Mouse (Mus musculus) lung, postnatal 14 days (tissue): Measurements from ENCODE around the gene Zfp598.

Source experiments
- DNase-seq: peaks from one replicate; pipeline ENCODE4 v3.0.0; 2021

Zfp598 gene

DNA sequence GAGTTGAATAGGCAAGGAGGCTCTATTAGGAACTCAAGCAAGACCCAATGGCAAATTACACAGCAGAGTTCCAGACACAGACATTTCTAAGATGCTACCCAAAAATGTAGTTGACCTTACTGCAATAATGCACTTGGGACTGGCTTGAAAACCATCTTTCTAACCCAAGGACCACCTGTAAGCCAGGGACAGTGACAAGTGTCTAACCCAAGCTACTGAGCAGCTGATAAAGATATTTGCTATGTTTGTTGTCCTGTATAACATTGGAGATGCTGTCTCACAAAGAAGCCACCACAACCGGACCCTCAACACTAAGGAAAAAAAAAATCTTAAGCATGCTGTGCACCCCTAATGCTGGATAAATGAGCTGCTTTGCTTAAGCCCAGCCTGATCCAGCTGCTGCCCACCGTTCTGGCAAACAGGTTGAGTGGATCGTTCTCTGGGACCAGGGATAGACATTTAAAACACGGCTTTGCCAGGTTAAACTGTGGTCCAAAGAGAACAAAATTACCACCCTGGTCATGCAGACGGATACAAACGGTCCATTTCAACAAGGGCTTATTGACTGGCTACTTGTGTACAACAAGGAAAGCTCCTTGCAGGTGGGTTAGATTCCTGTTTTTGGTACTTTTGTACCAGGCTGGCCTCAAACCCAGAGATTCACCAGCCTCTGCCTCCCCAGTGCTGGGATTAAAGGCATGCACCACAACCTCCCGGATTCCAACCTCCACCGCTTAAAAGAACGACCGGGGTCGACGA is 53.8 kb downstream of the Zfp598 start:
- no peak for DNase-seq

DNA sequence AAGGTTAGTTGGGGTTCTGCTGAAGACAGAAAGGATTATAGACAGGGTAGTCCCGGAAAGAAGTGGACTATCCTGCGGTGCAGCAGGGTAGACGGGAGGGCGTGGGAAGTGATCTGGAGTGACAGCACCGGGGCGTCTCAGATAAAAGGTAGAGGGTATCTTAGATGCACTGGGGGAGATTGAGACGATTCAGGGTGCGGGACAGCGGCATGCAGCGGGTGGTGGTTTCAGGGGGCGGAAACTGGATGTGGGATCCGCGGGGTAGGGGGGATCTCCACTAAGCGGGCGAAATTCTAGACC is 54.3 kb downstream of the Zfp598 start:
- DNase-seq: no peak

DNA sequence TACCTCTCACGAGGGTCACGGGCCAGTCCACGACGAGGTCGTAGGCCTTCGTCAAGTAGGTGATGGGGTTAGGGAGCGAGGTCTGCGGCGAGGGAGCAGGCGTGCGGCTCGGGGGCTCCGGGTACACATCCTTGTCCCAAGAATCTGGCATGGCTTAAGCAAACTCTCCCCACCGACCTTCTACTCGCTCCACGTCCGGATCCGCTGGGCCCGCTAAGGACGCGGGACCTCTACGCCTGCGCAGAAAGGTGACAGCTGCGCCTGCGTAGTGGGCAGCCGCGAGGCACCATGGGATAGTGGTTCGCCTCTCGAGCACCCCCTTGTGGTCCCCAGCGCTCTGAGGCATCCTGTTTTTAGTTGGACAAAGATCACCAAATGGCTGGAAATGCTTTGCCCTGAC is 54.7 kb downstream of the Zfp598 start, which contains the start of gene Ndufb10:
Gene Ndufb10 (minus strand): TSS at position 295 of the 400 bp plus-strand sequence.
- DNase-seq: peak; percentile 99

DNA sequence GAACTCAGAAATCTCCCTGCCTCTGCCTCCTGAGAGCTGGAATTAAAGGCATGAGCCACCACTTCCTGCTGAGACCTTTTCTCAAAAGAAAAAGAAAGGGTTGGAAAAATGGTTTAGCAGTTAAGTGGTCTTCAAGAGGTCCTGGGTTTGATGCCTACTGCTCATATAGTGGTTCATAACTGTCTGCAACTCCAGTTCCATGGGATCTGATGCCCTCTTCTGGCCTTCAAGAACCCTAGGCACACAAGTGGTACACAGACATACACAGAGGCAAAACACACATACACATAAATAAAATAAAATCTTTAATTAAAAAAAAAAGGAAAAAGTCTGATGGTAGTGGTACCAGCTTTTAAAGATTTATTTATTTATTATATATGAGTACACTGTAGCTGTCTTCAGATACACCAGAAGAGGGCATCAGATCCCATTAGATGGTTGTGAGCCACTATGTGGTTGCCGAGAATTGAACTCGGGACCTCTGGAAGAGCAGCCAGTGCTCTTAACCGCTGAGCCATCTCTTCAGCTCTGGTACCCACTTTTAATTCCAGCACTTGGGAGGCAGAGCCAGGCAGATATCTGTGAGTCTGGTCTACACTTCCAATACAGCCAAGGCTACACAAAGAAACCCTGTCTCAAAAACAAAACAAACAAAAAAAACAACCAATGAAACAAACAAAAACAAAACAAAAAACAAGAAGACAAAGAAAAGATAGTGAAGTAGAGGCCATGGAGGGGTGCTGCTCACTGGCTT is 56.3 kb downstream of the Zfp598 start:
- DNase-seq: no peak

DNA sequence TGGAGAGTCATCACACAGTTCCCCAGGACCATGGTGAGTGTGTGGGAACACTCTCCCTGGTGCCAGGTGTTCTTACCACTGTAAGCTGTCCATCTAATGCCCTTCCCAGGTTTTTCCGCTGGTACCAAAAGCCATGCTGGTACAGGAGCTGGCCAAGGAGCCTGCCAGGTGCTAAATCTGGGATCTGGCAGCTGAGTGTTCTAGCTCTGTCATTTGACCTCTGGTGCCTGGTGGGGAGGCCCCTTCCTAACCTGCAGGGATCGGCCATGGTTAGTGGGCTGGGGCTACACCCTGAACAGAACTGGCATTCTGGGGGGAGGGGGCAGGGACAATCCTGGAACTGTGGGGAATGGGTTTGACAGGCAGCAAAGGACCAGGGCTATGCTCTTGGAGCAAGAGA is 58.1 kb downstream of the Zfp598 start, which contains the start of gene Rpl3l:
Gene Rpl3l (plus strand): TSS at position 203 of the 400 bp plus-strand sequence.
- DNase-seq: no peak

DNA sequence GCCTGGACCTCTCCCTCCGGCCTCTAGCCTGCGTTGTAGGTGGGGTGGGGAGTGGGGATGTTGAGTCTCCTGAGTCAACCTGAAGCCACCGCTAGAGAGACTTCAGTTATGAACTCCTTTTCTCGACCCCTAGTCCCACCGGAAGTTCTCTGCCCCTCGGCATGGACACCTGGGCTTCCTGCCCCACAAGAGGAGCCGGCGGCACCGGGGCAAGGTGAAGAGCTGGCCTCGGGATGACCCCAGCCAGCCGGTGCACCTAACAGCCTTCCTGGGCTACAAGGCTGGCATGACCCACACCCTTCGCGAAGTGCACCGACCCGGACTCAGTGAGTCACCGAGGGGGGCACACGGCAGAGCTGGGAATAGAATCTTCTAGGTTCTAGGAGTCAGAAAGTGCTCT is 58.7 kb downstream of the Zfp598 start:
- DNase-seq: no peak

DNA sequence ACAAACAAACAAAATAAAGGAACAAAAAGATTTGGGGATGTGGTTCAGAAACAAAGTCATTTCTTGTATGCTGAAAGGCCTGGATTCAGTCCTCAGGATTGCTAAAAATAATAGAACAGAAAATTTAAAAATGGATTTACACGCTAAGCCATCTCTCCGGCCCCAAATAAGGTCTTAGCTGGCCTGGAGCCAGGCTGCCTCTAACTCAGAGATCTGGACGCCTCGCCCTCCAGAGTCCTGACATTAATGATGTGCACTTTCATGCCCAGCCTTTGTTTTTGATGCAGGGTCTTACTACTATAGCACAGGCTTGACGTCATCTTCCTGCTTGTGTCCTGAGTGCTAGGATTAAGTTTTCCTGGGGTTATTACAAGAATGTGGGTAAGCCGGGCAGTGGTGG is 59.6 kb downstream of the Zfp598 start:
- no peak for DNase-seq

DNA sequence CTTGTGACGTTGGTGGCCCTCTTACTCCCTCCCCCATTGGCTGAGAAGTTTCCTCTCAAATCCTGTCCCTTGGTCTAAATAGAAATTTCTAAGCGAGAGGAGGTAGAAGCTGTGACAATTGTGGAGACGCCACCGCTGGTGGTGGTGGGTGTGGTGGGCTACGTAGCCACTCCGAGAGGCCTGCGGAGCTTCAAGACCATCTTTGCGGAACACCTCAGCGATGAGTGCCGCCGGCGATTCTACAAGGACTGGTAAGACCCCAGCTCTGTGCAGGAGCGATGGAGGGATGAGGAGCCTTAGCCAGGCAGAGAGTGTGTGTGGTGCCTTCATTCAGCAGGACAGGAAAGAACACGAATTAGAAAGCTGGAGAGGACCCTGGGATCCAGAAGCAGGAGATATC is 61.3 kb downstream of the Zfp598 start:
- no peak for DNase-seq
